Mouse (Mus musculus) stomach, embryonic 16.5 days (tissue): ENCODE results near the gene Phf21b. TPM values are rescaled to one million over a fixed set of nuclear protein-coding genes. Genes with fewer than 3 reads are reported as not detected.

Experiments used
- ATAC-seq: fragments of 200-750 bp; cut with Nextera tagmentation; 2 replicates; pipeline ENCODE4 v1.8.0; 2017; ENCODE audit warnings: moderate number of reproducible peaks, moderate TSS enrichment; ENCODE audit not compliant: insufficient read depth, low FRiP score
- H3K27ac ChIP-seq: fragments of 300-500 bp; sonication (generic); 2 replicates; pipeline ENCODE4 v1.5.1; 2014; ENCODE audit warnings: low read length
- H3K27me3 ChIP-seq: fragments of 300-500 bp; sonication (generic); 2 replicates; pipeline ENCODE4 v1.6.1; 2014; ENCODE audit warnings: low read length, control low read depth, mixed read lengths; ENCODE audit not compliant: control insufficient read depth, insufficient read depth
- H3K36me3 ChIP-seq: fragments of 300-500 bp; sonication (generic); 2 replicates; pipeline ENCODE4 v1.6.1; 2014; ENCODE audit warnings: low read length; ENCODE audit not compliant: control insufficient read depth, insufficient read depth
- H3K4me1 ChIP-seq: fragments of 300-500 bp; sonication (generic); 2 replicates; pipeline ENCODE4 v1.6.1; 2014; ENCODE audit warnings: low read length, control low read depth, mixed read lengths; ENCODE audit not compliant: control insufficient read depth, insufficient read depth
- H3K4me2 ChIP-seq: fragments of 300-500 bp; sonication (generic); 2 replicates; pipeline ENCODE4 v1.6.1; 2014; ENCODE audit warnings: low read depth, low read length, mixed read lengths
- H3K4me3 ChIP-seq: fragments of 300-500 bp; sonication (generic); replicated peaks from 2 replicates; pipeline ENCODE4 v1.5.1; 2014; ENCODE audit warnings: mild to moderate bottlenecking, low read length
- H3K9ac ChIP-seq: fragments of 300-500 bp; sonication (generic); 2 replicates; pipeline ENCODE4 v1.6.1; 2014; ENCODE audit warnings: low read length
- H3K9me3 ChIP-seq: fragments of 300-500 bp; sonication (generic); replicated peaks from 2 replicates; pipeline ENCODE4 v1.6.1; 2016; ENCODE audit warnings: low read length, control low read depth; ENCODE audit not compliant: control insufficient read depth
- WGBS: fragments of 180-500 bp; shearing (Covaris S2); extraction: QIAGEN DNeasy Blood & Tissue Kit; methylation state at CpG from one replicate; pipeline ENCODE4 v1.1.7; 2014; 5-methylcytosine and 5-hydroxymethylcytosine counted together
- polyA plus RNA-seq: library from polyadenylated mRNA; unstranded; fragments of >200 nt; fragmentation: Nextera tagmentation; extraction: Ambion mirVana; gene quantifications from 2 replicates; pipeline ENCODE4 v1.2.1, GENCODE M21; 2015

Gene Phf21b
- polyA plus RNA-seq, 1 experiment from 2014 or later, result 0.34 TPM

DNA sequence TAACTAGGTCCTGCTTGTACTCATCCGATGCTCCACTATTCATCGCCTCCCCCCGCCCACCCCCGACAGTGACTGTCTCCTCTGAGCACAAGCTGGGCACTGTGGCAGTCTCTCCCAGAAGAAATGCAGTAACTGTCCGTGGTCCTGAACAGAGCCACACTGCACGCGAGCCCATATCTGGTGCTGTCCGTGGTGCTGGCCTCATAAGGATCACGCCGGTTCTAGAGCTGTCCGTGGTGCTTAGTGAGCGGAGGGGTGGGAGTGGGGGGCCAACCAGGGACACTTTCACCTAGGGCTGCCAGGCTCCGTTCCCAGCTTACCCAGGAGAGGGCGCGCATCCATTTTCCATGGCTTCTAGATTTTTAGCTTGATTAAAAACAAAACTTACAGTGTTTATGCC is 26.4 kb downstream of the Phf21b start:
- peak; percentile 77; the same call in 1 of the 2 replicates for ATAC-seq
- Histone ChIP-seq H3K27me3 (no peaks in the 10 kb centered on the region), H3K4me1 (no peaks in the 10 kb centered on the region), H3K4me3 (no peak overlapping the region), H3K4me2 (no peak overlapping the region), H3K9ac (no peak overlapping the region), H3K27ac (no peak overlapping the region), H3K36me3 (no peaks in the 10 kb centered on the region), H3K9me3 (no peaks in the 10 kb centered on the region)
- 2% methylated on average over 15 of the region's 15 CpGs for WGBS

GRCm38 (mm10) chr15:84828603-84829002 is 27.2 kb downstream of the Phf21b start:
- WGBS, result 87% methylated on average over 12 of the region's 12 CpGs
- H3K9me3 ChIP-seq, result no peaks in the 10 kb centered on the region
- H3K4me2 ChIP-seq, result no peak overlapping the region
- no peak overlapping the region for H3K27ac ChIP-seq
- ATAC-seq, result no peak
- H3K4me3 ChIP-seq, result no peak overlapping the region
- no peaks in the 10 kb centered on the region for H3K4me1 ChIP-seq
- H3K36me3 ChIP-seq, result no peaks in the 10 kb centered on the region
- no peaks in the 10 kb centered on the region for H3K27me3 ChIP-seq
- H3K9ac ChIP-seq, result no peak overlapping the region

DNA sequence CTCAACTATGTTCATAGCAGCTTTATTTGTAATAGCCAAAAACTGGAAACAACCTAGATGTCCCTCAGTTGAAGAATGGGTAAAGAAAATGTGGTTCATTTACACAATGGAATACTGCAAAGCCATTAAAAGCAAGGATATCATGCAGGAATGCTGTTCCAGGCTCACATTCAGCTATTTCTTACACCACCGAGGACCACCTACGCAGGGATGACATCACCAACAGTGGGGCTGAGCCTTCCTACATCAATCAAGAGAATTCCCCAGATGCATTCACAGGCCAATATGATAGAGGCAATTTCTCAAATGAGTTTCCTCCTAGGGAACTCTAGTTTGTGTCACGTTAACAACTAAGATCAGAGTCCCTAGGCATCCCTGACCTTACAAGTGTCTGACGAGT is 32.8 kb downstream of the Phf21b start:
- Histone ChIP-seq H3K36me3 (no peaks in the 10 kb centered on the region), H3K27me3 (no peaks in the 10 kb centered on the region), H3K4me3 (no peak overlapping the region), H3K27ac (no peak overlapping the region), H3K9me3 (no peaks in the 10 kb centered on the region), H3K4me1 (no peaks in the 10 kb centered on the region), H3K9ac (no peak overlapping the region), H3K4me2 (no peak overlapping the region)
- WGBS, result 86% methylated on average over 4 of the region's 4 CpGs
- ATAC-seq, result no peak

DNA sequence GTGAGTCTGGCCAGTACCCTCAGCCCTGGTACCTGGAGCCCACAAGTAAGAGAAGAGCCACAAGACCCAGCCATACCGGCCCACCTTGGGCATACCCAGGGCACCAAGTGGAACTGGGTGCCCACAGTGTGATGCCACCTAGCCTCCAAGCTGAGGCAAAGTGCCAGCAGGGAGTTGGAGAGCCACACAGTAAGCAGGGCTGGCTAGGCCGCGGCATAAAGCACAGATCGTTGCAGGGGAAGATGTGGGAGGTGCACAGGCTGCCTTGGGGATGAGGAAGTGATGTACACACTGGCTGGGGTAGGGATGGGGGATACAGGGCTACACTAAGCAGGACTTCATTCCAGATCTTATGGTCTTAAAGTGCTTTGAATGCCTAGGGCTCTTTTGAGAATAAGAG is 35.0 kb downstream of the Phf21b start:
- H3K9ac ChIP-seq, result no peak overlapping the region
- ATAC-seq, result no peak

DNA sequence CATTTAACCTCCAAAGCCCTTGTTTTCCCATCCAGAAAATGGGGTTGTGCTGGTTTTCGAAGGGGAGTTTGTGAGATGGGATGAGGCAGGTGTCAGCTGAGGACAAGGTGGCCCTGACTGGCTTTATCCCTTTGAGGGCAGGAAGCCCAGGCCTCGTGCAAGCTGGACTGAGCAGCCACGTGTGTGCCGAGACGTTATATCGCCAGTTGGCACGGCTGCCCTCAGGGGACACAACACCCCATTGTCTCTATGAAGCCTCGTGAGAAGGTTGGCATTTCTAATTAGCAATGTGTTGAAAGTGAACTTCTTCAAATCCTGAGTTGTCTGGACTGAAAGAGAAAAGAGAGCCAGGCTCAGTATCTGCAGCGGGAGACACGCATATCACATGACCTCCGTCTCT is 37.6 kb downstream of the Phf21b start:
- Histone ChIP-seq H3K9me3 (no peaks in the 10 kb centered on the region), H3K4me1 (no peaks in the 10 kb centered on the region), H3K4me3 (no peak overlapping the region), H3K36me3 (no peaks in the 10 kb centered on the region), H3K27me3 (no peaks in the 10 kb centered on the region), H3K27ac (no peak overlapping the region), H3K4me2 (no peak overlapping the region), H3K9ac (no peak overlapping the region)
- WGBS, result 87% methylated on average over 11 of the region's 11 CpGs
- ATAC-seq, result no peak

More for the DNA sequence above, 35.0 kb downstream of the Phf21b start:
- no peak overlapping the region for H3K4me3 ChIP-seq
- WGBS, result 87% methylated on average over 4 of the region's 4 CpGs
- no peaks in the 10 kb centered on the region for H3K9me3 ChIP-seq
- H3K36me3 ChIP-seq, result no peaks in the 10 kb centered on the region
- H3K4me2 ChIP-seq, result no peak overlapping the region
- no peaks in the 10 kb centered on the region for H3K4me1 ChIP-seq
- no peaks in the 10 kb centered on the region for H3K27me3 ChIP-seq
- no peak overlapping the region for H3K27ac ChIP-seq

DNA sequence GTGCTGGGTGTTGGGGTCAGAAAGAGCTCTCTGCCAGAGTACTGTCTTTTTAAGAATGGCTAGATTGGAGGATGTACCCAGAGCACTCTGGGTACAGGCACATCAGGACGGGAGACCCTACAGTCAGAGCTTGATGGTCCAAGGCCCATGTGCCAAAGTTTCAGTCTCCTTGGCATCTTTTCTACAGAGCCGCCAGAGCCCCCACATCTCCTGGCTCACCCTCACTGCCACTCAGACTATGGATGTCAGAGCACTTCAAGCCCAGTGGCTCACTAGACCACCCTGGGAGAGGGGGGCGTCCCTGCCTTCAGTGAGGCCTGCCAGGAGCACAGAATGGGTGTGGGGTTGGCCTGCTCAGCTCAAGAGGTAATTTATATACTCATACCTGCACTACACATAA is 38.3 kb downstream of the Phf21b start:
- Histone ChIP-seq H3K36me3 (no peaks in the 10 kb centered on the region), H3K4me2 (no peak overlapping the region), H3K27me3 (no peaks in the 10 kb centered on the region), H3K4me1 (no peaks in the 10 kb centered on the region), H3K4me3 (no peak overlapping the region), H3K9me3 (no peaks in the 10 kb centered on the region), H3K9ac (no peak overlapping the region), H3K27ac (no peak overlapping the region)
- WGBS, result 66% methylated on average over 3 of the region's 3 CpGs
- ATAC-seq, result 0 out of 2 replicates have a peak, but pooled peaks have one; percentile 17

DNA sequence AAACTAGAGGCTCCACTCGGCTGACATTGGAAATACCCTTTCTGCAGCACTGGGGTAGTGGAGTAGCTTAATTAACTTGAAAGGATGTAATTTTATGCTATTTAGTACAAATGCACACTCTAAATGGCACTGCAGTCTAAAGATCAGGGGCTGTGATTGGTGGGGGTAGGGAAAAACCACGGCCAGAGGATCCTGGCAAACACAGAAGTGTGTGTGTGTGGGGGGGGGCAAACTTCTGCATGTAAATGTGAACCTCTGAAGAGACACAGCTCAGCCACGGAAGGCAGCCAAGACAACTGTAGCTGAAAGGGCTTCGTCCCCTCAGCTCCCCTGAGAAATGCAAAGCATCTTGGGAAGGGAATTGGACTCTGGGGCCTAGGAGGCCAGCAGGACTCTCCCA is 40.7 kb downstream of the Phf21b start:
- H3K9ac ChIP-seq, result no peak overlapping the region
- no peak for ATAC-seq
- no peak overlapping the region for H3K4me3 ChIP-seq
- H3K9me3 ChIP-seq, result no peaks in the 10 kb centered on the region
- H3K27me3 ChIP-seq, result no peaks in the 10 kb centered on the region
- H3K27ac ChIP-seq, result no peak overlapping the region
- no peak overlapping the region for H3K4me2 ChIP-seq
- no peaks in the 10 kb centered on the region for H3K36me3 ChIP-seq
- no peaks in the 10 kb centered on the region for H3K4me1 ChIP-seq
- 54% methylated on average over 4 of the region's 4 CpGs for WGBS

- Histone ChIP-seq H3K4me1 (no peaks in the 10 kb centered on the region), H3K27ac (no peak overlapping the region), H3K9me3 (no peaks in the 10 kb centered on the region), H3K9ac (no peak overlapping the region), H3K36me3 (no peaks in the 10 kb centered on the region), H3K4me2 (no peak overlapping the region), H3K27me3 (no peaks in the 10 kb centered on the region), H3K4me3 (no peak overlapping the region)
- ATAC-seq, result 0 out of 2 replicates have a peak, but pooled peaks have one; percentile 18
- 82% methylated on average over 11 of the region's 11 CpGs for WGBS
Observed at GRCm38 (mm10) chr15:84812831-84813357, 43.0 kb downstream of the Phf21b start.

GRCm38 (mm10) chr15:84811126-84811525 is 44.7 kb downstream of the Phf21b start:
- H3K4me2 ChIP-seq, result no peak overlapping the region
- H3K36me3 ChIP-seq, result no peaks in the 10 kb centered on the region
- H3K27me3 ChIP-seq, result no peaks in the 10 kb centered on the region
- no peak overlapping the region for H3K4me3 ChIP-seq
- ATAC-seq, result no peak
- no peak overlapping the region for H3K27ac ChIP-seq
- WGBS, result 70% methylated on average over 5 of the region's 5 CpGs
- no peak overlapping the region for H3K9ac ChIP-seq
- no peaks in the 10 kb centered on the region for H3K4me1 ChIP-seq
- no peaks in the 10 kb centered on the region for H3K9me3 ChIP-seq
